Mouse (Mus musculus): Measurements from ENCODE around the gene Tspan31. TPM values are rescaled to one million over a fixed set of nuclear protein-coding genes. Genes with fewer than 3 reads are reported as not detected.
A peak's percentile ranks its signal among the peaks of the same experiment; 100 is the strongest.
"Not testable (repeated sequence)": the region's sequence is repeated elsewhere in the genome, so short reads cannot be mapped to it uniquely, and the experiment has no call there.

Gene Tspan31
- total RNA-seq, 2 experiments from 2014 or later = 106 to 118 TPM

DNA sequence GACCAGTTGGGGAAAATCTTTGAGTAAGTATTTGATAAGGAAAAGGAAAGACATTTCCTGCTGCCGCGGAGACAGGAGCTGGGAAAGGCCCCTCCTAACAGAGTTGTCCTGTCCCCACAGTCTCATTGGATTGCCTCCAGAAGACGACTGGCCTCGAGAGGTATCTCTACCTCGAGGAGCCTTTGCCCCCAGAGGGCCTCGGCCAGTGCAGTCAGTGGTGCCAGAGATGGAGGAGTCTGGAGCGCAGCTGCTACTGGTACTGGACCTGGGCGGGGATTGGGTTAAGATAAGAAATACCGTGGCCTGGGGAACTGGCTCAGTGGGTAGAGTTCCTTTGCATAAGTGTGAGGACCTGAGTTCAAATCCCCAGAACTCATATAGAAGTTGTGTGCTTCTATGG lies 4.1 kb downstream of the Tspan31 start:
- no peak for DNase-seq

DNA sequence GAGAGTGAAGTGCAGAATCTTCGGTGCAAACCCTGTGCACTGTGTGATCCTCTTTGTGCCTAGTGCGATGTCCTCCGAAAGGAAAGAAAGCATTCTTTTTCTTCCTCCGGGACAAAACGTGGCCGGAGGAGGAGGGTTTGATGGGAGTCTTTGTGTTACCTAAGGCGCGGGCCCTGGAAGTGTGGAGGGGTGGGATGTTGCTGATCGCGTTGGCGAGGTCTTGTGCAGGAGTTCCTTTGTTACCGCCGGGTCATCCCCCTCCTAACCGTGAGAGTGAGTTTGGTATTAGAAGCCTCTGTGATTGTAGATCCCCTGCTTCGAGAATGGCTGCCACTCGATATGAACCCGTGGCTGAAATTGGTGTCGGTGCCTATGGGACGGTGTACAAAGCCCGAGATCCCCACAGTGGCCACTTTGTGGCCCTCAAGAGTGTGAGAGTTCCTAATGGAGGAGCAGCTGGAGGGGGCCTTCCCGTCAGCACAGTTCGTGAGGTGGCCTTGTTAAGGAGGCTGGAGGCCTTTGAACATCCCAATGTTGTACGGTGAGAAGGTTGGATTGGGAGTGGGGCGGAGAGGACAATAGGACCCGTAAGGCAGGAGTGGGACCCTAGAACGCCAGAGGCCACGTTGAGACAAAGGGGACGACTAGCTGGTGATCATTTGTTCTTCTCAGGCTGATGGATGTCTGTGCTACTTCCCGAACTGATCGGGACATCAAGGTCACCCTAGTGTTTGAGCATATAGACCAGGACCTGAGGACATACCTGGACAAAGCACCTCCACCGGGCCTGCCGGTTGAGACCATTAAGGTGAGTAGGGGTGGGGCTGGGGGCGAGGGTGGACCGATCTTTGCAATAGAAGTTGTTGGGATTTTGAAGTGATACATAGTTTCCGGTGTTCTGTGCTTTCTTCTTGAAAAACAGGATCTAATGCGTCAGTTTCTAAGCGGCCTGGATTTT lies 5.9 kb downstream of the Tspan31 start:
- DNase-seq = no peak

DNA sequence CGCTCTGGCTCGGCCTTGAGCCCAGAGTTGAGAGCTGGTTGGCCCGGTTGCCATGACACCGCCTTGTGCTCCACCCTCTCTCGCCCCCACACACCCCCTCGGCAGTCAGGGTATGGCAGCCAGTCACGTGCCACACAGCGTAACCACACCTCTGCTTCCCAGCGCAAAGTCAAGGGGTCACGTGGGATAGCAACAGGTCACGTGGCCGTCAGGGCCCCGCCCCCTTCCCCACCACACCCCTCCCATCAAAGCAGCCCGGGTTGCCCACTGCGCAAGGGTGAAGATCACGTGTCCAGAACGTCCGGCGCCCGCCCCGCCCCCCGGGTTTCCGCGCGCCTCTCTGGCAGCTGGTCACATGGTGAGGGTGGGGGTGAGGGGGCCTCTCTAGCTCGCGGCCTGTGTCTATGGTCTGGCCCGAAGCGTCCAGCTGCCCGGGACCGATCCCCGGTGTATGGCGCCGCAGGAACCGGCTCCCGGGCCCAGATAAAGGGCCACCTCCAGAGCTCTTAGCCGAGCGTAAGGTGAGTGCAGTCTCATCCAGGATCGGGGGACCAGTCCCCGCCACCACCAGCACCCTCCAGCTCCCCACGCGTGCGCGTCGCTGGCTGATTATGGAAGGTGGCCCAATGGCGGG lies 6.7 kb downstream of the Tspan31 start, which contains the start of gene Cdk4:
TSS of gene Cdk4 (plus strand) at position 296 of the 634 bp plus-strand sequence.
- DNase-seq = peak; percentile 99 to 100

DNA sequence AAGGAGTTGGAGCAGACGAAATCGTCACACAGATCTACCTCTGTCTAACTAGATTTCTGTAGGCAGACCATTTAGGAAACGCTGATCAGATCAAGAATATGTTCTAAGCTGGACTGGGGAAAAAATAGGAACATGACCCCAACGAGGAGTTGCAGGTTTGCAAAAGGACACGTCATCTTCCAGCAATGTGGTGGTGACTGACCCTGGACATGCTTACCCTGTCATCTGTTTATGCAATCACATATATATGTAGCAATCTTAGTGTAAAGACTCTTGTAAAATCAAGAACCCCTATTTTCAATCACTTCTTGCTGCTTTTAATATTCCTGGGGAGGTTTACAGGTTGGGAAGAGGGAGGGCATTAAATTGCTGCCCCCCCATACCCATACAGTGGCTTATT lies 7.6 kb downstream of the Tspan31 start:
- DNase-seq = no peak

DNA sequence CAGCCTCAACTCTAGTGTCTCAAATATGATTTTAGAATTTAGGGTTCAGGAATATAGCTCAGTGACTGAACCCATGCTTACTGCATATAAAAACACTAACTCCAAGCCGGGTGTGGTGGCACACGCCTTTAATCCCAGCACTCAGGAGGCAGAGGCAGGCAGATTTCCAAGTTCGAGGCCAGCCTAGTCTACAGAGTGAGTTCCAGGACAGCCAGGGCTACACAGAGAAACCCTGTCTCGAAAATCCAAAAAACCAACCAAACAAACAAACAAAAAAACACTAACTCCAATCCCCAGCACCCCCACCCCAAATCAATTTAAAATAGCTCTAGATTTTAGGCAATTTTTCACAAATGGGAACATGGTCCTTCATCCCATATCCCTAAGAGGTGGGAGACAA lies 8.0 kb downstream of the Tspan31 start:
- not testable (repeated sequence) for DNase-seq

DNA sequence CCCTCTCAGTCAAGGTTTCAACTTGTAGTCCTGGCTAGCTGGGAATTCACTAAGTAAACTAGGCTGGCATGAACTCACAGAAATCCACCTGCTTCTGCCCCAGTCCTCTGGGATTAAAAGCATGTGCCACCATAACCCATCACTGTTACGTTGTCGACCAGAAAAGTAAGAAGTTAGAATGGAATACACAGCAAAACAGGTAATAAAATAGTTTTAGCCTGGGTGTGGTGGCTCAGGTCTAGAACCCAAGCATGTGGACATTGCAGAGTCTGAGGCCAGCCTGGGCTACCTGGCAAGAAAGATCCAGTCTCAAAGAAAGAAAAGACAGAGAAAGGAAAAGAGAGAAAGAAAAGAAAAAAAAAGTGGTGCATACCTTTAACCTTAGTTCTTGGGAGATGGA lies 8.6 kb downstream of the Tspan31 start:
- no peak for DNase-seq

DNA sequence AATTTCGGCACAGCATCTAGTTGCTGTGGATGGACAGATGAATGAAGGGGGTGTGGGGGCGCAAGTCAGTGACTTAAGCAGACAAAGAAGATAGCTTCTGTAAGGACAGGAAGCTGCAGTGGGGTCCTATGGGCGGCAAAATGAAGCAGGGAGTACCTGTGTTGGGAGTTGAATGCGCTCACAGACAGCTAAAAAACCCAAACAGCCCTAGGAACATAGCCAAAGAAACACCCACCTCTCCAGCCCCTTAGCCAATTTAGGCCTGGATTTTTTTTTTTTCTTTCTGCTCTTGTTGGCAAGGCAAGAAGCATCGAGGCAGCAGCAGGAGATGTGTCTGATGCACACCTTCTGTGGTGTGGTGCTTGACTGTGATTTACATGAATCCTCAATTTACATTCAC lies 9.0 kb downstream of the Tspan31 start:
- DNase-seq = no peak

DNA sequence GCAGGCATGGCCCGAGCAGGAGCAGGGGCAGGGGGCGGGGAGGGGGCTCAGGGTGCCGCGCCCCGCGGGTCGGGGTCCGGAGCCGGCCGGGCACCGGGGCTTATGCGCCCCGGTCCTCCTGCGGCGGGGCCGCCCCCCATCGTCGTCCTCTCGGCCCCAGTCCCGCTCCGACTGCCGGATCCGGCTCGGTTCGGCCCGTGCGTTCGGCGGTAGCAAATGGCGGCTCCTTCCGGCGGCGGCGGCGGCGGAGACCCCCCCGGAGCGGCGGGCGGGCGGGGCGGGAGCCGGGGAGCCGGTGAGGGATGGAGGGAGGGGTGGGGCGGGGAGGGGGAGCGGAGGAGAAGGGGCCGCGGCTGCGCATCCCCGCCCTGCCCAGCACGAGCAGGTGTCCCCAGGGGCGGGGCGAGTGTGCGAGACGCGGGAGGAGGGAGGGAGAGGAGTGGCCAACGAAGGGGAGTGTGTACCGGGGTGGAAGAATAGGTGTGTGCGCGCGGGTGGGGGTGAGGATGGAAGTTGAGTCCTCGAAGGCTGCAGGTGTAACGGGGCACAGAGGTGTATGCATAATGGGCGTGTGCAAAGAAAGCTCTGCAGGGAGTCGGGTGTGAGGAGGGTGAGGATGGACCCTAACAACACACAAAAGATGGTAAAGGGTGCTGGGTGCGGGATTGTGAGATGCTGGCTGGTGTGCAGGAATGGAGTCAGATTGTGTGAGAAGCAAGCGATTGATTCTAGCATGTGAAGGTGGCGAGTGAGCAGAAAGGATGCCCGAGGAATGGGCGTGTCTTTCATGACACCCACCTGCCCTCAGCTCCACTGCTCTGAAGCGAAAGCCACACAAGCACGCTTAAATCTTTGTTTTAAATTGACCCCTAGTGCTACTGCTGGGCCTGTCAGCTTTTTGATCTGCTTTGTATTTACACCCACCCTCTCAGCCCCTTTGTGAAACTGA lies 9.8 kb downstream of the Tspan31 start, which contains the start of gene March9:
TSS of gene March9 (minus strand) at position 217 of the 949 bp plus-strand sequence.
- peak; percentile 84 to 91 for DNase-seq

DNA sequence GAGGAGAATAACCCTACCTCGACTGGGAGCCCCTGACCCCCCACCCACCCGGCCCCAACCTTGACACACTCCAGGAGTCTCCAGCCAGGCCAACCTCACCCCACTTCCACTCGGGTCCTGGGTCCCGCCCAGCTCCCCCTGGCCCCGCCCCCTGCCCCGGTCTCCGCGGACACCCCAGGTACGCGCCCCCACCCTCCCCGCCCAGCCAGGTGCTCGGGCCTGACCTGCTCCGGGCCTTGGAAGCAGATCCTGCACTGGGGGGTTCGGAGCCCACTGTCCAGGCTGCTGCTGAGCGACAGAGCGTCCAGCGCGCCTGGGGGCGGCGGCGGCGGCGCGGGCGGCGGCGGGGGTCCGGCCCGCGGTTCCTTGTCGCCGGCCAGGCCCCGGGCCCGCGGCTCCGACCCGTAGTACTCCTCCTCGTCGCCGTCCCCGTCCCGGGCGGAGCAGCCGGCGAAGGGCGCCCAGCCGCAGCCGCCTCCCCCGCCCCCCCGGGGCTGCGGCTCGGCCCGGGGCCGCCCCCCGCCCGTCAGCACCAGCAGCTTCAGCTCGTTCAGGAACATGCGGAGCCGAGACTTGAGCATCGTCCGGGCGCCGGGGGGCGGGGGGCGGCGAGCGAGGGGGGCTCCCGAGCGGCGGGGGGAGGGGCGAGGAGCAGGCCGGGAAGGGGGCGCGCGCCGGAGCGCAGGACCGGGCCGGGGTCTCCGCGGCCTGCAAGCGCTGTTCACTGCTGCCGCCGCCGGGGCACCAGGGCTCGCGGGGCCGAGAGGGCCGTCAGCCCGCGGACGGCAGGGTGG lies 10.7 kb downstream of the Tspan31 start:
- DNase-seq = no peak

DNA sequence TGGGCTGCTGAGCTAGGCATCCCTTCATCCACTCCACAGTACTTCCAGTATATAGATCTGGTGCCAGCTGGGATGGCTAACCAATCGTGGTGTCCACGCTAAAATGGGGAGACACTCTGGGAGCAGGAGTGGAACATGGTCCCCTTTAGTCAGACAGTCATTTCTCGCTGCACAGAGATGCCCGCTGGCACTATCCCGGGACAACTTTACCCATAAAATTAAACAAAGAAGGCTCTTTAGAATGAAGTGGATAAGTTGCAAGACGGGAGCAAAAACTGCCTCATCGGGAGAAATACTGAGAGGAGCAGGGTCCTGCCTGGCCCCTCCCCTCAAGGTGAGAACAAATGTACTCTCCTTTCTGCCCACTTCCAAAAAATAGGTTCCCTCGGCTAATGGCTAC lies 11.4 kb downstream of the Tspan31 start:
- DNase-seq = no peak

DNA sequence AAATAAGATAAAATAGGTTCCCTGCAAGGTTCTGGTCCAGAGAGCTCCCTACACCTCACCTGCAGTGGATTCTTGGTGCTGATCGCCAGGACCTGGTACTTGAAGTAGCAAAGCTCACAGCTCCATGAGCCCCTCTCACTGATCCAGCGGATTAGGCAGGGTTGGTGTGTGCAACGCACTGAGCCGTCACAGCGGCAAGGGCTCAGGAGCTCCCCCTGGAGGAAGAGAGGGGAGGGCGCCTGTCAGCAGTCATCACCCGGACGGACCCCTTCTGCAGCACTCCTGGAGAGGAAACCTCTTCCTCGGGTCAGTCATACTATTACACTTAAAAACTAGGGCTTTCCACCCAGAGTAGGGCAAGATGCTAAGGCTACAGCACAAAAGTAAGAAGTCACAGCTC lies 11.9 kb downstream of the Tspan31 start:
- DNase-seq = peak; percentile 78 to 89

DNA sequence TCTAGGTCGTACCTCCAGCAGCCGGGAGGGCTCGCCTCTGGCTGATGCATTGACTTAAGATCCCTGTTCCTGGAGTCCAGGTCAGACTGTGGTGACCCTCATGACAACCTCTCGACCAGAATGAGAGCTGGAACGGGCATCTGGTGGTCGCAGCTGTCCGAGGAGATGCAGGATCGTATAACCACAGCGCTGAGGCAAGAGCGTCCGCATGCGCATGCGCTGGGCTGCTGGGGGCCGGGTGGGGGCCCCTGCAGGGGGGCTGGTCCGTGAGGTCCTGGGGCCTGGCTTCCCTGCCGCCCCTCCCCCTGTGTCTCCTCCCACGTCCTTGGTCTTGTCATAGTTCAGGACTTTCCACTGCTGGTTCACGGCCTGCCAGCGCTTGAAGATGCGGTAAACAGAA lies 13.6 kb downstream of the Tspan31 start:
- no peak for DNase-seq

DNA sequence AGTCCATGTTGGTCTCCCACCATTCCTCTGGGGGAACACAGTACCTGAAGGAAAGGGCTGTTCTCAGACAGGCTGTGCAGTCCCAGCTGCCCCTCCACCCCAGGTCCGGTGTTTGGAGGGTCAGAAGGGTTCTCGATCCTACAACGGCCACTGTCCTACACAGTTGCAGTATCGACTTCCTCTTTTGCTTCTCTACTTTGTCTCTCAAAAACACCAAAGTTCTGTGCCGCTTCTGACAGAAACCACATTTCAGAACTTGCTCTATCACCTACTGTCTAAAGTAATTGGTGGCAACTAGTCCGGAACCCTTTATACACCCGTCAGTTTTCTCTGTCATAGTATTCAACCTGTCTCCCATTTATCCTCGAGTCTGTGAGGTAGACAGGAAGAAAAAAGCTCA lies 14.7 kb downstream of the Tspan31 start:
- DNase-seq = no peak

DNA sequence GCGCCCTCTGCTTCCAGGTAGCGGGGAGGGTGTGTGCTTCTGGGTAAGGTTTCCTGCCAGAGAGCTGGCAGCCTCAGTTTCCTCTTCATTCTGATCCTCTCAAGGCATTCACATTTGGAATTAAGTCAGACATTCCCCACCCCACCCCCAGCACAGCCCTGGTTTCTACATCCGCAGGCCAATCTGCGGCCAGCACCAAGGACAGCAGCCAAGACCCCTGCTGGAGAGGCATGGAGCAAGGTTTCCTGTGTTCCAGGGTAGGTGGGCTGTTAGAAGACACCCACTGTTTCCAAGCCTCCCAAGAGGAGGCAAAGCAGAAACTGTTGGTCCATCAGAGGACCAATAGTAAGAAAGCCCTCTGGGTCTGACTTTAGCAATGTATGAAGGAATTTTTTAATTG lies 15.4 kb downstream of the Tspan31 start:
- no peak for DNase-seq

DNA sequence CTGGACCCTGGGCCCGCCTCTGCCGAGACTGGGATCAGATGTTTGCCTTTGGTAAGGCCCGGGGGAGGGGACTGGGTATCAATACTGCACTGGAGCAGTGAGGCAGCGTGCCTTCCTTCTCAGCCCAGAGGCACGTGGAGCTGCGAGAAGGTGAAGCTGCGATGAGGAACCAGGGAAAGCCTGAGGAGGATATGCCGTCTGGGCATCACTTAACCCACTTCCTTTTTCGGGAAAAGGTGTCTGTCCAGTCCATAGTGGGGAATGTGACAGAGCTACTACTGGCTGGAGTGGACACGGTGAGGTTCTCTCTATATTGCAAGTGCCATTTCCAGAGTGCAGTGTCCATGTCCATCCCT lies 20.0 kb downstream of the Tspan31 start:
- DNase-seq = no peak

DNA sequence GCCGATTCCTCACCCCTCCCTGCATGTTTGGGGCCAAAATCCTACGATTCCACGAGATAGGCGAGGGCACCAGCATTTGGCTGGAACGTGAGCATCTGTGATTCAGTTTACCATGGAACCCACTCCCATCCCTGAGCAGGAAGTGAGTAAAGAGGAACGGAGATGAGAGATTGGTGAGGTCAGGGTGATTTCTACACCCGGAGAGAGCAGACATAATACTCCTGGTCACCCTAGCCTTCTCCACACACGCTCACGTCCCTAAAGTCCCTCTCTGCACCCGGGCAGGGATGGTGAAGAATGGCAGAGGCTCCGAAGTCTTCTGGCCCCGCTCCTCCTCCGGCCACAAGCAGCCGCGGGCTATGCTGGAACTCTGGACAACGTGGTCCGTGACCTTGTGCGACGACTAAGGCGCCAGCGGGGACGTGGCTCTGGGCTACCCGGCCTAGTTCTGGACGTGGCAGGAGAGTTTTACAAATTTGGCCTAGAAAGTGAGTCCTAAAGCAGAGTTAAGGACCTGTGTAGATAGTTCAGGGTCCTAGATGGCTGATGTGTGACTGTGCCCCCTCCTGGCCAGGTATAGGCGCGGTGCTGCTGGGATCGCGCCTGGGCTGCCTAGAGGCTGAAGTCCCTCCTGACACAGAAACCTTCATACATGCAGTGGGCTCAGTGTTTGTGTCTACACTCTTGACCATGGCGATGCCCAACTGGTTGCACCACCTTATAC lies 20.5 kb downstream of the Tspan31 start:
- DNase-seq = no peak

DNA sequence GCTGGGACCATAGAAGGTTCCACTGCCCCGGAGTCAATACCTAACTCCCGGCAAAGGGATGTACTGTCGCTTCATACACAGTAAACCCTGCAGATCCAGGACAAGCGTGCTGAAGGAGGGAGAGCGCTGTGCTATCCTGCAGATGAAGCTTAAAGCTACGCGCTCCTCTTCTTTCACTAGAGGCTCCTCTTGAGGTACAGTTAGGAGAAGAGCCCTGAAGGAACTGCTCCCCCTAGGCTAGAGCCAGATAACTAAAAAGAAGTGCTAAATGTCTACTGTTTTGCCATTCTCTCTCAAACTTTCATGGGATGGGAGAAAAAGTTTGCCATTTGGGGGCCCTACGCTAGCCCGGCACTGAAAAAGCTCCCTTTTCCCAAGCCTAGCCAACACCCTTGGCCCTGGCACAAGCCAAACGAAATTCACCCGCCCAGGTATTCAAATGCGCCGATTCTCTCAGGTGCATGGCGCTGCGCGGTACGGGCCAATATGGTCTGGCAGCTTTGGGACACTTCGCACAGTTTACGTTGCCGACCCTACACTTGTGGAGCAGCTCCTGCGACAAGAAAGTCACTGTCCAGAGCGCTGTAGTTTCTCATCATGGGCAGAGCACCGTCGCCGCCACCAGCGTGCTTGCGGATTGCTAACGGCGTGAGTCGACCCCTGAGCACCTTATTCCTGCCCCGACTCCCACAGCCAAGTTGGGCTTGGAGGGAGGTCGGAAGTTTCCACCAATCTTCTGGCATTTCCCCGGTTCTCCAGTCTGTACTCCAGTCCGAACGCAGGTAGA lies 21.3 kb downstream of the Tspan31 start:
- no peak for DNase-seq

DNA sequence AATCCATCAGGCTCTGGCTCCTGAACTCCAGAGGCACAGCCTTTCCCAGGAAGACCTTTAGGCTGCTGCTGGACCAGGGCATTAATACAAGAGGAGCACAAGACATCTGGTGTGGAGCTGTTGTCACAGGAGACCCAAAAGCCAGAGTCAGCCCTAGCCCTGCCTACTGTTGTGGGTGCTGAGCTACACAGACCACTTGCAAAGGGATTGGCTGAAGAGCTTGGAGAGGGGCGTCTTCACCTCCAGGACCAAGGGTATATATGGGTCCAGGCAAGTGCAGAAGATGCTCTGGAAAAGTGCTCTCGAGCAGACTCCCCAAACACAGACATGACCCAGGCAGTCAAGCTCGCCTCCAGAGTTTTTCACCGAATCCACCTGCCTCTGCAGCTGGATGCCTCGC lies 22.1 kb downstream of the Tspan31 start, which contains the start of gene Cyp27b1:
TSS of gene Cyp27b1 (plus strand) at position 297 of the 400 bp plus-strand sequence.
- DNase-seq = no peak

DNA sequence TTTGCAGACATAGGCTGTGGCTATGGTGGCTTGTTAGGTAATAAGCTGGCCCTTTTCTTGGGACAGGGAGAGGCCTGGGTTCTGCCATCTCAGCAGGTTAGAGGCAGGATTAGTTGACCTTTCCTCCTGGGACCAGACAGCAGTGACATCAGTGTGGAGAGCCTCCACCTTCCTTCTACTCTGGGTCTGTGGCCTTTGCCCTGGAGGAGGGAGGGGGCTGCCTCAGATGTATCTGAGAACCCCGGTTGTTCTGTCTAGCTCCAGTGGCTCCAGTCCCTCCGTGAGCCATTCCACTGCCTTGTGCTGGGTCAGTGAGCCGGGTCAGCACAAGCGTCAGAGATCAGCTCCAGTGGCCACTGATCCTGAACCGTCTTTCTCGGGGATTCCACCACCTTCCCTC lies 26.9 kb downstream of the Tspan31 start:
- DNase-seq = no peak

All from adrenal gland, postnatal 36 days (tissue).